31 mouse cellular contexts compared by ENCODE assay signal in genomic region chr12:8504131-8504530, GRCm38 (mm10).
"Had no signal": no experiment of that assay in that cellular context is flagged by ENCODE, and none has a peak within 500 bp of the region (broad histone marks: within the 10 kb centered on the region; RNA-seq: fewer than 3 reads in every experiment).

No protein-coding gene starts in this region.

- H3K4me2 ChIP-seq: limb, embryonic 12.5 days; limb, embryonic 13.5 days; limb, embryonic 15.5 days; liver, embryonic 11.5 days; liver, embryonic 13.5 days; liver, embryonic 15.5 days; lung, embryonic 14.5 days; lung, embryonic 15.5 days; midbrain, embryonic 12.5 days; midbrain, embryonic 13.5 days; midbrain, embryonic 15.5 days; neural tube, embryonic 12.5 days; neural tube, embryonic 13.5 days had no signal

- H3K27ac ChIP-seq: left cerebral cortex, adult 2 months; limb, embryonic 10.5 days; limb, embryonic 12.5 days; limb, embryonic 13.5 days; limb, embryonic 15.5 days; liver, embryonic 13.5 days; liver, embryonic 14.5 days; liver, embryonic 15.5 days; lung, embryonic 15.5 days; macrophage; midbrain, embryonic 12.5 days; midbrain, embryonic 13.5 days; midbrain, embryonic 15.5 days; neural tube, embryonic 12.5 days; neural tube, embryonic 13.5 days had no signal

- ATAC-seq: liver, postnatal 0 days; lung, postnatal 0 days; midbrain, embryonic 13.5 days; midbrain, embryonic 15.5 days; midbrain, embryonic 16.5 days had no signal

- H3K4me3 ChIP-seq: left cerebral cortex, adult 2 months; limb, embryonic 10.5 days; limb, embryonic 12.5 days; limb, embryonic 13.5 days; limb, embryonic 15.5 days; liver, embryonic 13.5 days; liver, embryonic 15.5 days; lung, embryonic 15.5 days; megakaryocyte, embryonic 14.5 days; midbrain, embryonic 12.5 days; midbrain, embryonic 13.5 days; midbrain, embryonic 15.5 days; myocyte; neural tube, embryonic 12.5 days; neural tube, embryonic 13.5 days had no signal

- DNase-seq: left cerebral cortex, postnatal 4 days; liver; liver, embryonic 13.5 days; liver, postnatal 0 days; lung, adult 18-20 months; lung, adult 2 months; lung, embryonic 14.5 days; lung, postnatal 10 days; lung, postnatal 14 days; lung, postnatal 36 days; lung, postnatal 4 days; midbrain, embryonic 14.5 days had no signal

- H3K9ac ChIP-seq: limb, embryonic 12.5 days; limb, embryonic 13.5 days; limb, embryonic 15.5 days; liver, embryonic 13.5 days; liver, embryonic 14.5 days; liver, embryonic 15.5 days; liver, postnatal 0 days; lung, embryonic 14.5 days; lung, embryonic 15.5 days; midbrain, embryonic 12.5 days; midbrain, embryonic 13.5 days; midbrain, embryonic 15.5 days; neural tube, embryonic 12.5 days; neural tube, embryonic 13.5 days had no signal

- H3K27me3 ChIP-seq: limb, embryonic 12.5 days; limb, embryonic 13.5 days; limb, embryonic 15.5 days; lung, embryonic 15.5 days; megakaryocyte, embryonic 14.5 days; midbrain, embryonic 12.5 days; midbrain, embryonic 13.5 days; midbrain, embryonic 15.5 days; neural tube, embryonic 12.5 days; neural tube, embryonic 13.5 days had no signal

- H3K9me3 ChIP-seq: limb, embryonic 10.5 days; limb, embryonic 12.5 days; limb, embryonic 13.5 days; limb, embryonic 15.5 days; liver, embryonic 13.5 days; liver, embryonic 15.5 days; lung, embryonic 15.5 days; megakaryocyte, embryonic 14.5 days; midbrain, embryonic 12.5 days; midbrain, embryonic 13.5 days; midbrain, embryonic 15.5 days; neural tube, embryonic 12.5 days; neural tube, embryonic 13.5 days had no signal

- H3K36me3 ChIP-seq: limb, embryonic 10.5 days; limb, embryonic 12.5 days; limb, embryonic 13.5 days; limb, embryonic 15.5 days; liver, embryonic 13.5 days; liver, embryonic 15.5 days; lung, embryonic 15.5 days; midbrain, embryonic 12.5 days; midbrain, embryonic 13.5 days; midbrain, embryonic 15.5 days; neural tube, embryonic 12.5 days; neural tube, embryonic 13.5 days had no signal
